Mouse (Mus musculus): Measurements from ENCODE around the gene Iqsec1.

- TF ChIP-seq CTCF (IDR thresholded peaks at IDR 0.05; ENCODE audit: borderline replicate concordance, control insufficient read depth, extremely low read depth, insufficient read depth, low read length, poor library complexity) (no peak), POLR2A (IDR thresholded peaks at IDR 0.05; ENCODE audit: control insufficient read depth, extremely low read depth, insufficient read depth, low read length, poor library complexity) (no peak)
Observed at GRCm38 (mm10) chr6:90809960-90810362, 178.5 kb downstream of the Iqsec1 start.
